Mouse (Mus musculus) erythroblast, embryonic 14.5 days (primary cell): ENCODE measurements around the gene Kars.

Experiments
- GATA1 ChIP-seq: IDR thresholded peaks from 2 replicates; pipeline ENCODE4 v1.6.1; 2012; ENCODE audit warnings: low read length, inconsistent platforms, mixed read lengths
- TAL1 ChIP-seq: IDR thresholded peaks from 3 replicates; pipeline ENCODE4 v1.6.1; 2012; ENCODE audit warnings: low read length, inconsistent platforms, mixed read lengths

DNA sequence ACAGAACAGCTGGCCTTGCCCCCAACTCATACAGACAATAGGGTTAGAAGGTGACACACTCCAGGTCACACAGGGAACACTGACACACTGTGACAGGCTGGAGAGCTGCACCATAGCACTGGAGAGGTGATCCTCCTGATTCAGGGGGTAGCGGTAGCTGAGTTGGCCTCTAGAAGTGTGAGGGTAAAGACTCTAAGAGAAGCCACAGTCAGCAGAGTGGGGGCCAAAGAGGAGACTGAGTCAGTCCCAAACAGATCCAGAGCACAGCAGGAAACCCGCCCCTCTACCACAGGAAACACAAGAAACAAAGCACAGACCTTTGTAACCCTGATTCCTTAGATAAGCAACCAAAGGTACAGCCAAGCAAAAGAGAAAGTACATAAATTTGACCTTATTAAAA lies 34.8 kb downstream of the Kars start:
- TF ChIP-seq GATA1 (no peak), TAL1 (no peak)
